Mouse (Mus musculus) liver, adult 2 months (tissue): Measurements from ENCODE around the gene Brd3os.

Experiments
- CTCF ChIP-seq: fragments of 200-500 bp; IDR thresholded peaks from 2 replicates; pipeline ENCODE4 v1.5.1; 2011; ENCODE audit warnings: low read depth, low read length, control low read depth
- POLR2A ChIP-seq: fragments of 200-500 bp; IDR thresholded peaks from 2 replicates; pipeline ENCODE4 v1.6.1; 2011; ENCODE audit warnings: low read length, control low read depth; ENCODE audit not compliant: insufficient read depth; ENCODE audit errors: extremely low read depth

- TF ChIP-seq CTCF (no peak), POLR2A (no peak)
Observed at GRCm38 (mm10) chr2:27425751-27426405, 16.2 kb upstream of the Brd3os start.
